ENCODE assay signal across 31 mouse cellular contexts in genomic region chr17:85168761-85169160, GRCm38 (mm10).
"Had no signal": no experiment of that assay in that cellular context is flagged by ENCODE, and none has a peak within 500 bp of the region (broad histone marks: within the 10 kb centered on the region; RNA-seq: fewer than 3 reads in every experiment).

No protein-coding gene starts in this region.

- ATAC-seq: liver, embryonic 12.5 days; liver, postnatal 0 days; lung, postnatal 0 days; midbrain, embryonic 13.5 days; midbrain, embryonic 15.5 days; midbrain, embryonic 16.5 days had no signal

- H3K4me3 ChIP-seq: left cerebral cortex, adult 2 months; limb, embryonic 10.5 days; limb, embryonic 12.5 days; limb, embryonic 13.5 days; limb, embryonic 15.5 days; liver, embryonic 12.5 days; liver, embryonic 13.5 days; liver, embryonic 15.5 days; lung, embryonic 15.5 days; megakaryocyte, embryonic 14.5 days; midbrain, embryonic 12.5 days; midbrain, embryonic 13.5 days; midbrain, embryonic 15.5 days; myocyte; neural tube, embryonic 12.5 days had no signal

- H3K27me3 ChIP-seq: limb, embryonic 12.5 days; limb, embryonic 13.5 days; limb, embryonic 15.5 days; liver, embryonic 12.5 days; liver, embryonic 13.5 days; liver, embryonic 15.5 days; lung, embryonic 15.5 days; midbrain, embryonic 12.5 days; midbrain, embryonic 13.5 days; midbrain, embryonic 15.5 days; neural tube, embryonic 12.5 days had no signal

- H3K27ac ChIP-seq: left cerebral cortex, adult 2 months; limb, embryonic 10.5 days; limb, embryonic 12.5 days; limb, embryonic 13.5 days; limb, embryonic 15.5 days; liver, embryonic 12.5 days; liver, embryonic 13.5 days; liver, embryonic 14.5 days; liver, embryonic 15.5 days; lung, embryonic 15.5 days; macrophage; midbrain, embryonic 12.5 days; midbrain, embryonic 13.5 days; midbrain, embryonic 15.5 days; neural tube, embryonic 12.5 days had no signal

- DNase-seq: left cerebral cortex, postnatal 4 days; liver; liver, embryonic 13.5 days; liver, postnatal 0 days; lung, adult 18-20 months; lung, adult 2 months; lung, embryonic 14.5 days; lung, postnatal 10 days; lung, postnatal 14 days; lung, postnatal 36 days; lung, postnatal 4 days; midbrain, embryonic 14.5 days had no signal

- H3K4me2 ChIP-seq: limb, embryonic 12.5 days; limb, embryonic 13.5 days; limb, embryonic 15.5 days; liver, embryonic 11.5 days; liver, embryonic 12.5 days; liver, embryonic 13.5 days; liver, embryonic 15.5 days; lung, embryonic 14.5 days; lung, embryonic 15.5 days; midbrain, embryonic 12.5 days; midbrain, embryonic 13.5 days; midbrain, embryonic 15.5 days; neural tube, embryonic 12.5 days had no signal

- H3K4me1 ChIP-seq: limb, embryonic 12.5 days; limb, embryonic 13.5 days; limb, embryonic 15.5 days; liver, embryonic 12.5 days; liver, embryonic 13.5 days; liver, embryonic 15.5 days; lung, embryonic 15.5 days; megakaryocyte, embryonic 14.5 days; midbrain, embryonic 15.5 days; neural tube, embryonic 12.5 days had no signal

- H3K9ac ChIP-seq: limb, embryonic 12.5 days; limb, embryonic 13.5 days; limb, embryonic 15.5 days; liver, embryonic 12.5 days; liver, embryonic 13.5 days; liver, embryonic 14.5 days; liver, embryonic 15.5 days; liver, postnatal 0 days; lung, embryonic 14.5 days; lung, embryonic 15.5 days; midbrain, embryonic 12.5 days; midbrain, embryonic 13.5 days; midbrain, embryonic 15.5 days; neural tube, embryonic 12.5 days had no signal

- H3K36me3 ChIP-seq: limb, embryonic 10.5 days; limb, embryonic 12.5 days; limb, embryonic 13.5 days; limb, embryonic 15.5 days; liver, embryonic 12.5 days; liver, embryonic 13.5 days; liver, embryonic 15.5 days; lung, embryonic 15.5 days; midbrain, embryonic 12.5 days; midbrain, embryonic 13.5 days; midbrain, embryonic 15.5 days; neural tube, embryonic 12.5 days had no signal

- H3K9me3 ChIP-seq: limb, embryonic 10.5 days; limb, embryonic 12.5 days; limb, embryonic 13.5 days; limb, embryonic 15.5 days; liver, embryonic 12.5 days; liver, embryonic 13.5 days; liver, embryonic 15.5 days; lung, embryonic 15.5 days; midbrain, embryonic 12.5 days; midbrain, embryonic 13.5 days; midbrain, embryonic 15.5 days; neural tube, embryonic 12.5 days had no signal
